Mouse (Mus musculus): ENCODE measurements around the gene Maml3.

Gene Maml3

GRCm38 (mm10) chr3:51814073-51814472 is 290.8 kb downstream of the Maml3 start:
- no peak for DNase-seq

GRCm38 (mm10) chr3:51813186-51813585 is 291.7 kb downstream of the Maml3 start:
- no peak for DNase-seq

- no peak for DNase-seq
Measured at GRCm38 (mm10) chr3:51810731-51811130, 294.1 kb downstream of the Maml3 start.

GRCm38 (mm10) chr3:51809822-51810221 is 295.1 kb downstream of the Maml3 start:
- DNase-seq: no peak

GRCm38 (mm10) chr3:51807981-51808870 is 296.6 kb downstream of the Maml3 start:
- no peak for DNase-seq

- peak; percentile 88 for DNase-seq
Measured at GRCm38 (mm10) chr3:51805488-51806318, 299.2 kb downstream of the Maml3 start.

GRCm38 (mm10) chr3:51803903-51804302 is 301.0 kb downstream of the Maml3 start:
- DNase-seq: no peak

GRCm38 (mm10) chr3:51799650-51800049 is 305.2 kb downstream of the Maml3 start:
- DNase-seq: no peak

- peak; percentile 73 for DNase-seq
Measured at GRCm38 (mm10) chr3:51796838-51797237, 308.0 kb downstream of the Maml3 start.

- peak; percentile 83 for DNase-seq
Measured at GRCm38 (mm10) chr3:51796219-51796828, 308.6 kb downstream of the Maml3 start.

GRCm38 (mm10) chr3:51791542-51791941 is 313.3 kb downstream of the Maml3 start:
- no peak for DNase-seq

GRCm38 (mm10) chr3:51789389-51789904 is 315.4 kb downstream of the Maml3 start:
- no peak for DNase-seq

- DNase-seq: peak; percentile 93
Measured at GRCm38 (mm10) chr3:51788591-51789339, 316.1 kb downstream of the Maml3 start.

GRCm38 (mm10) chr3:51787945-51788344 is 316.9 kb downstream of the Maml3 start:
- DNase-seq: no peak

- DNase-seq: no peak
Measured at GRCm38 (mm10) chr3:51785796-51786195, 319.1 kb downstream of the Maml3 start.

GRCm38 (mm10) chr3:51782191-51782590 is 322.7 kb downstream of the Maml3 start:
- no peak for DNase-seq

- DNase-seq: peak; percentile 83
Measured at GRCm38 (mm10) chr3:51778738-51779592, 325.9 kb downstream of the Maml3 start.

- DNase-seq: no peak
Measured at GRCm38 (mm10) chr3:51778179-51778578, 326.7 kb downstream of the Maml3 start.

- no peak for DNase-seq
Measured at GRCm38 (mm10) chr3:51776018-51776611, 328.8 kb downstream of the Maml3 start.

- DNase-seq: no peak
Measured at GRCm38 (mm10) chr3:51773587-51773986, 331.3 kb downstream of the Maml3 start.

All from retina, postnatal 1 day (tissue).